Mouse (Mus musculus): ENCODE measurements at regions not wholly inside any gene's neighbourhood (a gene's known extent, or its start where the extent isn't known, plus 50 kb on each side); places are given as distances from the start of the nearest gene placed in this dataset.

- no peak for TF ChIP-seq NELFE (IDR thresholded peaks at IDR 0.05; ENCODE audit: low read depth, low read length)
- TF ChIP-seq IRF4 (IDR thresholded peaks at IDR 0.05; ENCODE audit: low read depth, low read length): no peak
- Histone ChIP-seq H3K9me3 (replicated peaks; ENCODE audit: low read length) (no peaks in the 10 kb centered on the region), H3K4me1 (ENCODE audit: control insufficient read depth in 1 of 2, insufficient read depth in 2 of 2) (peaks cover 0 to 17% of the 10 kb centered on the region in 2 experiments; a peak in 2 of 4 replicates), H3K79me2 (replicated peaks; ENCODE audit: control insufficient read depth, extremely low read depth, insufficient read depth, poor library complexity, severe bottlenecking) (no peaks in the 10 kb centered on the region), H3K27me3 (replicated peaks) (no peaks in the 10 kb centered on the region), H3K27ac (ENCODE audit: insufficient read depth, low read depth) (no peak overlapping the region), H3K9ac (ENCODE audit: insufficient read depth, low read depth) (no peak overlapping the region), H3K4me3 (replicated peaks in 1 of 3; ENCODE audit: low read depth in 2 of 3, low read length in 2 of 3, poor library complexity in 1 of 3) (no peak overlapping the region), H3K36me3 (replicated peaks in 1 of 2; ENCODE audit: control insufficient read depth in 1 of 2, insufficient read depth in 1 of 2, low read length in 1 of 2) (no peaks in the 10 kb centered on the region), H3K4me2 (ENCODE audit: insufficient read depth, low read depth, poor library complexity, severe bottlenecking) (no peak overlapping the region)
- no peak for DNase-seq (ENCODE audit: extremely low read depth)
- in situ Hi-C loops (cut with MboI; ENCODE audit: low pct_ligation_motif_present, low pct_unique_long_range_greater_than_20kb, low sequenced_read_pairs) (no loop called here), dilution Hi-C loops (cut with MboI; ENCODE audit: extremely low pct_ligation_motif_present, extremely low pct_unique_long_range_greater_than_20kb, low sequenced_read_pairs) (no loop called here)
Measured at GRCm38 (mm10) chr17:15228077-15228476, 148.6 kb downstream of the Dll1 start.

GRCm38 (mm10) chr17:15223826-15224225 lies 152.8 kb downstream of the Dll1 start:
- H3K4me3 ChIP-seq (replicated peaks in 1 of 3; ENCODE audit: low read depth in 2 of 3, low read length in 2 of 3, poor library complexity in 1 of 3): no peak overlapping the region
- in situ Hi-C loops (cut with MboI; ENCODE audit: low pct_ligation_motif_present, low pct_unique_long_range_greater_than_20kb, low sequenced_read_pairs): no loop called here
- no peak for DNase-seq (ENCODE audit: extremely low read depth)
- H3K36me3 ChIP-seq (replicated peaks in 1 of 2; ENCODE audit: control insufficient read depth in 1 of 2, insufficient read depth in 1 of 2, low read length in 1 of 2): no peaks in the 10 kb centered on the region
- no peak overlapping the region for H3K9ac ChIP-seq (ENCODE audit: insufficient read depth, low read depth)
- no peaks in the 10 kb centered on the region for H3K79me2 ChIP-seq (replicated peaks; ENCODE audit: control insufficient read depth, extremely low read depth, insufficient read depth, poor library complexity, severe bottlenecking)
- dilution Hi-C loops (cut with MboI; ENCODE audit: extremely low pct_ligation_motif_present, extremely low pct_unique_long_range_greater_than_20kb, low sequenced_read_pairs): no loop called here
- H3K9me3 ChIP-seq (replicated peaks; ENCODE audit: low read length): no peaks in the 10 kb centered on the region
- H3K4me1 ChIP-seq (ENCODE audit: control insufficient read depth in 1 of 2, insufficient read depth in 2 of 2): peaks cover 0 to 12% of the 10 kb centered on the region in 2 experiments; a peak in 2 of 4 replicates
- TF ChIP-seq TCF12 (IDR thresholded peaks at IDR 0.05; ENCODE audit: low read depth, low read length) (no peak), ZKSCAN1 (IDR thresholded peaks at IDR 0.05; ENCODE audit: borderline replicate concordance, low read depth, low read length) (no peak), MYC (IDR thresholded peaks at IDR 0.05; ENCODE audit: low read depth, low read length) (no peak), MAX (IDR thresholded peaks at IDR 0.05; ENCODE audit: low read length) (no peak), EP300 (IDR thresholded peaks at IDR 0.05; ENCODE audit: low read length) (no peak), CTCF (conservative IDR thresholded peaks at IDR 0.05 in 1 of 2, IDR thresholded peaks at IDR 0.05 in 1 of 2; ENCODE audit: low read depth in 2 of 2, low read length in 2 of 2) (no peak), GABPA (IDR thresholded peaks at IDR 0.05; ENCODE audit: insufficient replicate concordance, low read depth, low read length) (no peak), ETS1 (conservative IDR thresholded peaks at IDR 0.05; ENCODE audit: low read depth, low read length) (no peak), SMC3 (IDR thresholded peaks at IDR 0.05; ENCODE audit: low read depth, low read length) (no peak), MXI1 (IDR thresholded peaks at IDR 0.05; ENCODE audit: low read depth, low read length) (no peak)
- H3K27me3 ChIP-seq (replicated peaks): no peaks in the 10 kb centered on the region
- H3K27ac ChIP-seq (ENCODE audit: insufficient read depth, low read depth): no peak overlapping the region
- no peak overlapping the region for H3K4me2 ChIP-seq (ENCODE audit: insufficient read depth, low read depth, poor library complexity, severe bottlenecking)

- Histone ChIP-seq H3K27me3 (replicated peaks) (no peaks in the 10 kb centered on the region), H3K4me1 (ENCODE audit: control insufficient read depth in 1 of 2, insufficient read depth in 2 of 2) (peaks cover 0 to 15% of the 10 kb centered on the region in 2 experiments; a peak in 2 of 4 replicates), H3K4me3 (replicated peaks in 1 of 3; ENCODE audit: low read depth in 2 of 3, low read length in 2 of 3, poor library complexity in 1 of 3) (no peak overlapping the region), H3K4me2 (ENCODE audit: insufficient read depth, low read depth, poor library complexity, severe bottlenecking) (no peak overlapping the region), H3K36me3 (replicated peaks in 1 of 2; ENCODE audit: control insufficient read depth in 1 of 2, insufficient read depth in 1 of 2, low read length in 1 of 2) (no peaks in the 10 kb centered on the region), H3K27ac (ENCODE audit: insufficient read depth, low read depth) (no peak overlapping the region), H3K79me2 (replicated peaks; ENCODE audit: control insufficient read depth, extremely low read depth, insufficient read depth, poor library complexity, severe bottlenecking) (no peaks in the 10 kb centered on the region), H3K9me3 (replicated peaks; ENCODE audit: low read length) (no peaks in the 10 kb centered on the region), H3K9ac (ENCODE audit: insufficient read depth, low read depth) (no peak overlapping the region)
- TF ChIP-seq RCOR1 (conservative IDR thresholded peaks at IDR 0.05; ENCODE audit: low read depth, low read length) (no peak), MAFK (IDR thresholded peaks at IDR 0.05; ENCODE audit: insufficient replicate concordance, low read length) (peak; percentile 63; the same call in 1 of the 2 replicates)
- in situ Hi-C loops (cut with MboI; ENCODE audit: low pct_ligation_motif_present, low pct_unique_long_range_greater_than_20kb, low sequenced_read_pairs) (no loop called here), dilution Hi-C loops (cut with MboI; ENCODE audit: extremely low pct_ligation_motif_present, extremely low pct_unique_long_range_greater_than_20kb, low sequenced_read_pairs) (no loop called here)
- no peak for DNase-seq (ENCODE audit: extremely low read depth)
Measured at GRCm38 (mm10) chr17:15222923-15223322, 153.7 kb downstream of the Dll1 start.

All from CH12.LX (cell line).